Mouse (Mus musculus) T-helper 17 cell (primary cell): ENCODE measurements around the gene Smarca5.

Experiments
- in situ Hi-C, 2 experiments: fragments of 300-600 bp; cut with MboI, MseI; formaldehyde crosslinking; loops; 1 replicate in 1 of 2; 2 replicates in 1 of 2; pipeline ENCODE4 v1.15.1; 2025; ENCODE audit warnings: high pct_unique_total_duplicates in 2 of 2

The Smarca5 gene

GRCm38 (mm10) chr8:80682594-80682993, 56.7 kb downstream of the Smarca5 start:
- in situ Hi-C loops = loop anchor here in 1 of 2 experiments (10.0 kb wide), 1 partner anchor 658 kb away; no protein-coding TSS in a partner anchor

- in situ Hi-C loops = loop anchor here in 1 of 2 experiments (5.0 kb wide), 1 partner anchor 57 kb away; the partner anchor contains the start of gene Frem3
Measured at GRCm38 (mm10) chr8:80669277-80669901, 69.9 kb downstream of the Smarca5 start.

- in situ Hi-C loops = no loop called here
Measured at GRCm38 (mm10) chr8:80663476-80663875, 75.8 kb downstream of the Smarca5 start.

GRCm38 (mm10) chr8:80661055-80661454, 78.2 kb downstream of the Smarca5 start:
- in situ Hi-C loops = no loop called here

GRCm38 (mm10) chr8:80657639-80658038, 81.7 kb downstream of the Smarca5 start:
- in situ Hi-C loops = no loop called here
